Mouse (Mus musculus) myocyte (in vitro differentiated cells): ENCODE measurements around the gene Ccdc124. TPM values are rescaled to one million over a fixed set of nuclear protein-coding genes. Genes with fewer than 3 reads are reported as not detected.
A peak's percentile ranks its signal among the peaks of the same experiment; 100 is the strongest.

ENCODE experiments used
- H3K27me3 ChIP-seq: one replicate; pipeline ENCODE4 v1.6.1; 2011; ENCODE audit not compliant: control insufficient read depth, insufficient read depth, insufficient read length
- H3K36me3 ChIP-seq: one replicate; pipeline ENCODE4 v1.6.1; 2011; ENCODE audit not compliant: control insufficient read depth, insufficient read depth
- H3K4me2 ChIP-seq: one replicate; pipeline ENCODE4 v1.6.1; 2011; ENCODE audit warnings: low read depth, control low read depth
- H3K4me3 ChIP-seq: one replicate; pipeline ENCODE4 v1.5.1; 2011; ENCODE audit warnings: mild to moderate bottlenecking, control low read depth, moderate library complexity
- H3K79me2 ChIP-seq: one replicate; pipeline ENCODE4 v1.6.1; 2011; ENCODE audit not compliant: control insufficient read depth, insufficient read depth
- H3ac ChIP-seq: one replicate; pipeline ENCODE4 v1.6.1; 2011; ENCODE audit not compliant: control insufficient read depth, insufficient read length
- CEBPB ChIP-seq: IDR thresholded peaks from 2 replicates; pipeline ENCODE4 v1.6.1; 2011; ENCODE audit warnings: mild to moderate bottlenecking, moderate library complexity; ENCODE audit not compliant: poor library complexity, insufficient read depth, severe bottlenecking
- E2F4 ChIP-seq: IDR thresholded peaks from one replicate; pipeline ENCODE4 v1.6.1; 2011; ENCODE audit warnings: mild to moderate bottlenecking, control low read depth, moderate library complexity; ENCODE audit not compliant: insufficient read depth
- MAX ChIP-seq: IDR thresholded peaks from one replicate; pipeline ENCODE4 v1.6.1; 2011; ENCODE audit warnings: low read depth, mild to moderate bottlenecking, control low read depth
- MYOD1 ChIP-seq, 3 experiments: IDR thresholded peaks; one replicate each; pipeline ENCODE4 v1.6.1; 2011; ENCODE audit warnings: control low read depth in 2 of 3, low read depth in 2 of 3, mild to moderate bottlenecking in 2 of 3, moderate library complexity in 1 of 3; ENCODE audit not compliant: insufficient read length in 2 of 3, control insufficient read depth in 1 of 3
- MYOG ChIP-seq, 3 experiments: IDR thresholded peaks; one replicate each; pipeline ENCODE4 v1.6.1; 2011; ENCODE audit warnings: control low read depth in 2 of 3, low read depth in 2 of 3, mild to moderate bottlenecking in 2 of 3; ENCODE audit not compliant: insufficient read length in 2 of 3, control insufficient read depth in 1 of 3, insufficient read depth in 1 of 3
- POLR2A ChIP-seq: IDR thresholded peaks from one replicate; pipeline ENCODE4 v1.6.1; 2011; ENCODE audit warnings: low read depth, mild to moderate bottlenecking, control low read depth, moderate library complexity; ENCODE audit not compliant: insufficient read length
- POLR2AphosphoS2 ChIP-seq: IDR thresholded peaks from one replicate; pipeline ENCODE4 v1.6.1; 2011; ENCODE audit warnings: low read depth, control low read depth; ENCODE audit not compliant: insufficient read length
- REST ChIP-seq: IDR thresholded peaks from one replicate; pipeline ENCODE4 v1.6.1; 2011; ENCODE audit warnings: mild to moderate bottlenecking, control low read depth, moderate library complexity; ENCODE audit not compliant: insufficient read depth, insufficient read length
- SRF ChIP-seq: IDR thresholded peaks from one replicate; pipeline ENCODE4 v1.6.1; 2011; ENCODE audit warnings: low read depth; ENCODE audit not compliant: control insufficient read depth, insufficient read length
- TCF12 ChIP-seq: IDR thresholded peaks from one replicate; pipeline ENCODE4 v1.6.1; 2011; ENCODE audit warnings: mild to moderate bottlenecking, control low read depth; ENCODE audit not compliant: poor library complexity, insufficient read depth, severe bottlenecking
- TCF3 ChIP-seq: IDR thresholded peaks from one replicate; pipeline ENCODE4 v1.6.1; 2011; ENCODE audit warnings: low read depth, control low read depth; ENCODE audit not compliant: insufficient read length
- USF1 ChIP-seq: IDR thresholded peaks from one replicate; pipeline ENCODE4 v1.6.1; 2011; ENCODE audit warnings: low read depth, mild to moderate bottlenecking, control low read depth, moderate library complexity
- polyA plus RNA-seq: library from polyadenylated mRNA; unstranded; fragments of >200 nt; fragmentation: generic; extraction: Trizol; gene quantifications from one replicate; pipeline ENCODE4 v1.2.1, GENCODE M21; 2012; ENCODE audit warnings: missing spikeins

The Ccdc124 gene
- polyA plus RNA-seq, 1 experiment: 141 TPM

DNA sequence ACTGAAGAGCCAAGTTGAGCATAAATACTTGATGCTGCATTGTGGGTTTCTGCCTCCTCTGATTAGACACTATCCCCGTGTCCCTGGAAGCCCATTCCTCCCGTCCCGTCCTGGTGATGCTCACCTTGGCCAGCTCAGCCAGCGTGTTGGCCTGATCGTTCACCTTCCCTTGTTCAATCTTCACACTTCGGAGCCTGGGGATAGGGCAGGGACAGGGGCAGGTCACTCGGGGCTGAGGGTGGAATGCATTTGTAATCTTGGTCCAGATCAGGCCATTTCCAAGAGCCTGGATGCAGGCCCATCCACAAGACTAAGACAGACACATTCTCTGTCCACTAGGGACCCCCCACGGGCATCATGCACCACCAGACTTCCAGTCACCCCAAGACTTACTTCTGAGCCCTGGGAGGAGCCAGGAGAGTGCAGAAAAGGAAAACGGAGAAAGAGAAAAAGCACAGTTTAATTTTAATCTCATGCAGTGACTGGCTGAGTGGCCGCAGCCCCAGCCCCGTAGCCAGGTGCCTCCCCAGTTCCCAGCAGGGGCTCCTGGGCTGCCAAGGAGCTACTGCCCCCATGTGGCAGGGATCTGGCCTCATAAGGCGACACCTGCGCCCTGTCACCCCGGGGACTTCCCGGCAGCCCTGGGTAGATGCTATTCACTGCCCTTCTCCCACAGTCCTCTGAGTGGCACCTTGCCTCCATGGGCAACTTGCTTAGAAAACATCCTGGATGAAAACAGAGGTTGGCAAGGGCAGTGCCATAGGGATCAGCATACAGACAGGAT lies 27.2 kb downstream of the Ccdc124 start:
- H3K27me3 ChIP-seq: no peaks in the 10 kb centered on the region
- H3K79me2 ChIP-seq: no peaks in the 10 kb centered on the region
- no peak overlapping the region for H3ac ChIP-seq
- H3K4me3 ChIP-seq: no peak overlapping the region
- no peak for TF ChIP-seq MYOD1 (IDR thresholded peaks at IDR 0.05; ENCODE audit: control insufficient read depth in 1 of 3, insufficient read length in 2 of 3, low read depth in 2 of 3)
- no peak for TF ChIP-seq TCF12
- no peak for TF ChIP-seq MAX
- no peak for TF ChIP-seq POLR2A
- TF ChIP-seq E2F4: no peak
- TF ChIP-seq SRF: no peak
- TF ChIP-seq REST: no peak
- TF ChIP-seq CEBPB: no peak
- no peaks in the 10 kb centered on the region for H3K36me3 ChIP-seq
- H3K4me2 ChIP-seq: no peak overlapping the region

DNA sequence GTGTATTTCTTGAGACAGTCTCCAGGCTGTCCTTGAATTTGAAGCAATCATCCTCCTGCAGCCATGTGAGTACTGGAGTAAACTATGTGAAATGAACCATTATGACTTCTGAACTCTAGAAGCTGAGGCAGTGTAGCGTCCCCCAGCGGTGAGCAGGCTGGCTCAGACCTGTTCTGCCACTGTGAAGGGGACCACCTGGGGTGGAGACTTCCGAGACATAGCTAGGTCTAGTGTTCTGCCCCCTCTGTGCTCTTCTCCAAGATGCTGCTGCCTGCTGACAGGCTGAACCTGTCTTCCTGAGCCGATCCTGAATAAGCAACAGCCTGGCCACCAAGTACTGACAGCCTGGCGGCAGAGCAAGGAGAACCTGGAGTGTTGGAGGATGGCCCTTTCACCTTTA lies 28.6 kb downstream of the Ccdc124 start:
- H3ac ChIP-seq: no peak overlapping the region
- no peak for TF ChIP-seq MYOG (IDR thresholded peaks at IDR 0.05; ENCODE audit: control insufficient read depth in 1 of 3, insufficient read depth in 1 of 3, insufficient read length in 2 of 3, low read depth in 2 of 3)
- no peak for TF ChIP-seq REST
- no peak for TF ChIP-seq POLR2A
- no peak for TF ChIP-seq USF1
- TF ChIP-seq POLR2AphosphoS2: no peak
- no peak for TF ChIP-seq SRF
- no peak for TF ChIP-seq MYOD1 (IDR thresholded peaks at IDR 0.05; ENCODE audit: control insufficient read depth in 1 of 3, insufficient read length in 2 of 3, low read depth in 2 of 3)
- TF ChIP-seq CEBPB: no peak
- no peak for TF ChIP-seq E2F4
- no peak for TF ChIP-seq TCF12
- no peak for TF ChIP-seq MAX
- TF ChIP-seq TCF3: no peak
- no peak overlapping the region for H3K4me2 ChIP-seq
- H3K79me2 ChIP-seq: no peaks in the 10 kb centered on the region
- H3K36me3 ChIP-seq: no peaks in the 10 kb centered on the region
- no peak overlapping the region for H3K4me3 ChIP-seq
- no peaks in the 10 kb centered on the region for H3K27me3 ChIP-seq

DNA sequence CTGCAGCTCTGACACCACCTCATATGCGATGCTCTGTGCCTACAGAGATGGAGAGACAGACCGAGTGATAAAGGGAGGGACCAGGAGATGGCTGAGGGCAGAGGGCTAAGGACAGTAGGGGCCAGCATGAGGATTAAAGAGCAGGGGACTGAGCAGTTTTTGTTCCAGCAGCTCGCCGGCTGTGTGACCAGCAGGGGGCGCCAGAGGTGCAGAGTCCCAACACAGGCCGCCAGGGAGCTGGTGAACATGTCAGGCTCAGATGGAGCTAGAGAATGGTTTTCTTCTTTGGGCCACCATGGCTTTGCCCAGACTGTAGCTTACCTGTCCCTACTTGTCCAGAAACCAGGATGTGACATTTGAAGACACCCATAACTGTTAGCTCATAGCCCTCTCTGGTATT lies 29.2 kb downstream of the Ccdc124 start:
- Histone ChIP-seq H3K27me3 (no peaks in the 10 kb centered on the region), H3ac (no peak overlapping the region), H3K4me2 (no peak overlapping the region), H3K36me3 (no peaks in the 10 kb centered on the region), H3K4me3 (no peak overlapping the region), H3K79me2 (no peaks in the 10 kb centered on the region)
- TF ChIP-seq POLR2A: no peak
- TF ChIP-seq POLR2AphosphoS2: peak; percentile 20

DNA sequence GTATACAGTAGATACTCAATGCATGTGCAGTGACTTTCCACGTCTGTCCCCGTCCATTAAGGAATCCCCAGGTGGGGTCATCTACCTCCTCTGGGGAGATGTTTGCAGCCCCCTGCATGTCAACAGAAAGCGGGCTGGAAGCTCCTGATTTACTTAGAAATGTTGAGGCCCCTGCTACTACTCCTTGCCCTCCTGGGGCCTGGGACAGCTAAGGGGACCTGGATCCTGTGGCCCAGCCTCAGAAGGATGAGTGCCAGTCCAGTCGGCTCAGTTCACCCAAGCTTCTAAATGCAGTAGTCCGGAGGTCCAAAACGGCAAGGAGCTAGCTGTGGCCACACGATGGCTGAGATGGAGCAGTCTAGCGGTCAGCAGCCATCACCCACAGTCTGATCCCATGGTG lies 29.8 kb downstream of the Ccdc124 start:
- H3K4me2 ChIP-seq: no peak overlapping the region
- no peak overlapping the region for H3K4me3 ChIP-seq
- no peak overlapping the region for H3ac ChIP-seq
- TF ChIP-seq E2F4 (no peak), MAX (no peak), TCF12 (no peak), SRF (no peak), TCF3 (no peak), REST (no peak), MYOG (IDR thresholded peaks at IDR 0.05; ENCODE audit: control insufficient read depth in 1 of 3, insufficient read depth in 1 of 3, insufficient read length in 2 of 3, low read depth in 2 of 3) (no peak), CEBPB (no peak), POLR2A (no peak), USF1 (no peak), MYOD1 (IDR thresholded peaks at IDR 0.05; ENCODE audit: control insufficient read depth in 1 of 3, insufficient read length in 2 of 3, low read depth in 2 of 3) (no peak), POLR2AphosphoS2 (no peak)
- no peaks in the 10 kb centered on the region for H3K36me3 ChIP-seq
- H3K79me2 ChIP-seq: no peaks in the 10 kb centered on the region
- H3K27me3 ChIP-seq: no peaks in the 10 kb centered on the region

DNA sequence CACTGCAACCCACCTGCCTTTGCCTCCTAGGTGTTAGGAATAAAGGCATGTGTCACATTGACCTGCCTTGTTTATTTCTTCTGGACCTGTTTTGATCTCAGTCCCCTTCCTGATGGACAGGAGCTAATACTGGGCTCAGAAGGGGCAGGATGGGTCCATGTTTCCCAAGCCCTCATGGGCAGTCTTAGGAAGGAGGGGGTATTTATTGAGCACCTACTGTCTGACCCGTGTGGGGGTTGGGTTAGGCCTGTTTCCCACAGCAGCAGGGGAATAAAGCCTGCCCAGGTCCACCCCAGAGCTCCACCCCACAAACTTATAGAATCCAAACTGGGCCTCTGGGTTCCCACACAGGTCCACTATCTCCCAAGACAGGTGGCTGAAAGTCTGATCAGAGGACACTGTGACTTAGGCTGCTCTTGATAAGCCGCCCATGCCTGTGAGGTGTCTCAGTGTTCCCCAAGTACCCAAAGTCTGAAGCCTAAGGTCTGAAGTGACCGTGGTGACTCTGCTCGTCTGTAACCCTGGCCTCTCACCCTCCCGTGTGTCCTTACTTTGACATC lies 30.4 kb downstream of the Ccdc124 start:
- no peak overlapping the region for H3ac ChIP-seq
- H3K4me3 ChIP-seq: no peak overlapping the region
- TF ChIP-seq E2F4 (no peak), MYOG (IDR thresholded peaks at IDR 0.05; ENCODE audit: control insufficient read depth in 1 of 3, insufficient read depth in 1 of 3, insufficient read length in 2 of 3, low read depth in 2 of 3) (no peak), SRF (no peak), POLR2A (no peak), REST (no peak), TCF12 (no peak), TCF3 (no peak)
- no peaks in the 10 kb centered on the region for H3K79me2 ChIP-seq
- H3K36me3 ChIP-seq: no peaks in the 10 kb centered on the region
- H3K4me2 ChIP-seq: no peak overlapping the region
- H3K27me3 ChIP-seq: no peaks in the 10 kb centered on the region
